Mouse (Mus musculus): ENCODE measurements at regions not wholly inside any gene's neighbourhood (a gene's known extent, or its start where the extent isn't known, plus 50 kb on each side); places are given as distances from the start of the nearest gene placed in this dataset.

GRCm38 (mm10) chr12:12186353-12186752, 75.6 kb upstream of the Fam49a start:
- no peak for TF ChIP-seq CTCF (IDR thresholded peaks at IDR 0.05; ENCODE audit: low read depth)
- TF ChIP-seq EP300 (optimal IDR thresholded peaks at IDR 0.05) = no peak

Measured in stomach, postnatal 0 days (tissue).